Mouse (Mus musculus) layer of hippocampus, postnatal 14 days (tissue): Measurements from ENCODE around the gene Ube2z. TPM values are rescaled to one million over a fixed set of nuclear protein-coding genes. Genes with fewer than 3 reads are reported as not detected.
"Not testable (repeated sequence)": the region's sequence is repeated elsewhere in the genome, so short reads cannot be mapped to it uniquely, and the experiment has no call there.

Source experiments
- DNase-seq, 2 experiments: peaks; one replicate each; pipeline ENCODE4 v3.0.0; 2021 to 2022; ENCODE audit warnings: low spot score in 2 of 2, mixed read lengths in 1 of 2
- long read RNA-seq, 2 experiments: library from polyadenylated mRNA; stranded (forward); transcript quantifications; one replicate each; pipeline ENCODE4 v2.0.0; 2021
- total RNA-seq, 2 experiments: library from RNA; stranded (reverse); gene quantifications; 2 replicates each; pipeline ENCODE4 v1.2.3; 2021

Ube2z gene
- 10 to 100 TPM; 54.4 to 55.3 TPM for total RNA-seq
- long read RNA-seq, experiment 1, transcript Ube2z-201 (7 exons, 3,997 nt), result major isoform, 91 of 99 reads
- long read RNA-seq, experiment 1, partial matches to known transcripts, result 2 of 99 reads
- long read RNA-seq, experiment 1, other reads (novel, unspliced or antisense), result 6 of 99 reads
- long read RNA-seq, experiment 2, transcript Ube2z-201 (7 exons, 3,997 nt), result major isoform, 74 of 92 reads
- long read RNA-seq, experiment 2, partial matches to known transcripts, result 1 of 92 reads
- long read RNA-seq, experiment 2, other reads (novel, unspliced or antisense), result 17 of 92 reads

DNA sequence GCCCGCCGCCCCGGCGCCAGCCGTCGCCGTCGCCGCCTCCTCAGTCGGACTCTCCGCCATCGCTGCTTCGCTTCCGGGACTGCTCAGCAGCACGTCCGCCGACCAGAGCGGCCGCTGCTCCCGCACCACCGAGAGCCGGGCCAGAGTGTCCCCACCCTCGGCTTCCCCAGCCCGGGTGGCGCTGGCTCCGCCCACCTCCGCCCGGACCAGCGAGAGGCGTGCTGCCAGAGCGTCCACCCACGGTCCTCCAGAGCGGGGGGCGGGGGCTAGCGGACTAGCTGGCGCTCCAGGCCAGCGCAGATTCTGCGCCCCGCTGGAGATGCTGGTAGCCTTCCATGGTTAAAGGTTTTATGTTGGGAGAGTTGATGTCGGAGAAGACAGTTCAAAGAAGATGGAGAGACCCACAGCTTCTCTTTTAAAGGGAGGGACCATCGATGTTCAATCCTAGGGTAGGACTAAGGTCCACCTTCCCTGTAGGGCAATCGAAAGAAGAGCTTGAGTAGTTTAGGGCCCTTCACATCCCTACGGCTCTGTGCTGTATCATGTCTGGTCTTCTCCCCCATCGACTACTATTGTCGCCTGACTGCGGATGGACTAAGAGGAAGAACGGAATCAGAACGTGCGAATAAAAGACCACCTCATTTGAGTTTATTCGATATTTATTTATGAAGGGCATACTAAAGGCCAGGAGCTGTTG, at the start of gene Ube2z:
TSS of gene Ube2z (minus strand) at position 174 of the 697 bp plus-strand sequence.
- peak; percentile 97 for DNase-seq

DNA sequence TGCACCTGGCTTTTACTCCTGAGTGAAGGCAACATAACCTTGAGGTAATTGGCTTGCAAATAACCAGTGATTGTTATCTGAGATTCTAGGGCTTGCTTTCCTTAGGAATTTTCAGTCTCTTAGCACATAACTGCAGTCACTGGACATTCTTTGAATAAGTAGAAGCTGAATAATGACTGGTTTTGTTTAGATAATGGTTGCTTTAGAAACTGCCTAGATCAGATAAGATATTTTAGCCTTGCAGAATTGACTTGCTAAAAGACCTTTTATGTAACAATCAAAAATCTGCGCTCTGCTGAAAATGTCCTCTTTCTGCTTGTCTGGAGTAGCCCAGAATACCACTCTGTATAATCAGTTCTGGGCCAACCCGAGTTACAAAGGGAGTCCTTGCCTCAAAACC, 48.9 kb upstream of the Ube2z start:
- no peak for DNase-seq

GRCm38 (mm10) chr11:96111751-96112150, 46.6 kb upstream of the Ube2z start, which contains the start of gene Calcoco2:
Calcoco2 (minus strand) TSS chr11:96111964.
- no peak for DNase-seq

GRCm38 (mm10) chr11:96110950-96111349, 45.8 kb upstream of the Ube2z start:
- not testable (repeated sequence) for DNase-seq

- no peak for DNase-seq
These were observed 43.2 kb upstream of the Ube2z start for GRCm38 (mm10) chr11:96108376-96108775.

DNA sequence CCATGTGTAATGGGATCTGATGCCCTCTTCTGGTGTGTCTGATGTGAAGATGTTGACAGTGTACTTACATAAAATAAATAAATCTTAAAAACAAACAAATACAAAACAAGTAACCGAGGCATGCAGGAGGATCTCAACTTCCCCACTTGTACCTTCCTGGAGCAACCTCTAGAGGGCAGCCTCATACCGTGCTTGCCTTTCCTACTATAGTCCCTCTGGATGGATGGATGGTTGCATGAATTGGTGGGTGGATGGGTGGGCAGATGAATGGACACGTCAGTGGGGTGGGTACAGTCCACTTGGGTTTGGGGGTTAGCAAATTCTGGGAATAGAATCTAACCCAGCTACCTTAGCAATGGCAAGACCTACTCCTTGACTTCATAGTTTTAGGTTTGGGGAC, 28.2 kb upstream of the Ube2z start:
- DNase-seq, result no peak

- no peak for DNase-seq
These were observed 27.6 kb upstream of the Ube2z start for GRCm38 (mm10) chr11:96092674-96093291.

- no peak for DNase-seq
These were observed 25.9 kb upstream of the Ube2z start for GRCm38 (mm10) chr11:96091073-96091472.

- DNase-seq, result no peak
These were observed 22.8 kb upstream of the Ube2z start for GRCm38 (mm10) chr11:96087981-96088380.

- DNase-seq, result no peak
These were observed 17.5 kb upstream of the Ube2z start for GRCm38 (mm10) chr11:96082682-96083081.

DNA sequence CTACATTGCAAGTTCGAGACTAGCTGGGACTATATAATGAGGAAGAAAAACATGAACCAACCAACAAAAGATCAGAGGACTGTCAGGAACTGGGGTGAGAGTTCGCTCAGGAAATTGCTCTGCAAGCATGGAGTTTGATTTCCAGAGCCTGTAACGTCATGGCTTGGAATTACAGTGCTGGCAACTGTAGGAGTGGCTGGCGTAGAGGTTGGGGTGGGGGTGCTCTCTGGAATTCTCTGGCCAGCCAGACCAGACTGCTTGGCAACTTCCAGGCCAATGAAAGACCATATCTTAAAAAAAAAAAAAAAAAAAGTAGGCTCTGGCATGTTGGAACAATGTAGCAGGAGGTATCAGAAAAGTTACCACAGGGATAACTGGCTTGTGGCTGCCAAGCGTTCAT, 15.5 kb upstream of the Ube2z start:
- no peak for DNase-seq

GRCm38 (mm10) chr11:96076221-96077105, 11.3 kb upstream of the Ube2z start:
- DNase-seq, result no peak

DNA sequence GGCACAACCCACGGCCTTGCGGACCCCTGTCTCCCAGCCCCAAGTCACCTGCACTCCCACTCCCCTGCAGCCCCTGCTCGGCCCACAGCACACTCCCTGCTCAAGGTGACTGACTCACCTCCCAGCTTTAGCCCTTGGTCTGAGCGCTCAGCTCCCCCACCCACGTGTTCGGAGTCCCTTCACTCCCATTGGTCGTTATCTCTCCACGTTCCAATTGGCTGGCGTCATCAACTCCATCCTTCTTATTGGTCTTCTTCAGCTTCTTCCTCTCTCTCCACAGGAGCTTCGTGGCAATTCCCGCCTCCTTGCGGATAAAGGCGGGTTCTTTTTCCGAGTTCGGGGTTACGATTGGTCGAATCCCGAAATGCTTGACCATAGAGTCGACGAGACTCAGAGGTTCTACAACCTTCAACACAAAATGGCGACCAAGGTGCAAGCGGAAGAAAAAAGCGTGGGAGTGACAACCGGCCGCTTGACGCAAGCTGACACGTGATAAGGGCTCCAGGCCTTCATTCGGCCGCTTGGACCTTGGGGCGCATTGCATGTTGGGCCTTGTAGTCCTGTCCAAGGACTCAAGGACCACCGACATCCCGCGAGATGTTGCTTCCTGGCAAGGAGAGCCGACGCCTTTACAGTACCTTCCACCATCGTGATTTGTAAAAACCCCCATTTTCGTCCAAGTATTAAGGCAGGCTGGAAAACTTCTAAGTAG, 10.5 kb upstream of the Ube2z start, which contains the start of gene Atp5g1:
TSS of gene Atp5g1 (minus strand) at position 162 of the 712 bp plus-strand sequence.
- peak; percentile 98 to 100 for DNase-seq

GRCm38 (mm10) chr11:96075177-96075508, 10.0 kb upstream of the Ube2z start:
- peak in 1 of 2 experiments; percentile 22 for DNase-seq

DNA sequence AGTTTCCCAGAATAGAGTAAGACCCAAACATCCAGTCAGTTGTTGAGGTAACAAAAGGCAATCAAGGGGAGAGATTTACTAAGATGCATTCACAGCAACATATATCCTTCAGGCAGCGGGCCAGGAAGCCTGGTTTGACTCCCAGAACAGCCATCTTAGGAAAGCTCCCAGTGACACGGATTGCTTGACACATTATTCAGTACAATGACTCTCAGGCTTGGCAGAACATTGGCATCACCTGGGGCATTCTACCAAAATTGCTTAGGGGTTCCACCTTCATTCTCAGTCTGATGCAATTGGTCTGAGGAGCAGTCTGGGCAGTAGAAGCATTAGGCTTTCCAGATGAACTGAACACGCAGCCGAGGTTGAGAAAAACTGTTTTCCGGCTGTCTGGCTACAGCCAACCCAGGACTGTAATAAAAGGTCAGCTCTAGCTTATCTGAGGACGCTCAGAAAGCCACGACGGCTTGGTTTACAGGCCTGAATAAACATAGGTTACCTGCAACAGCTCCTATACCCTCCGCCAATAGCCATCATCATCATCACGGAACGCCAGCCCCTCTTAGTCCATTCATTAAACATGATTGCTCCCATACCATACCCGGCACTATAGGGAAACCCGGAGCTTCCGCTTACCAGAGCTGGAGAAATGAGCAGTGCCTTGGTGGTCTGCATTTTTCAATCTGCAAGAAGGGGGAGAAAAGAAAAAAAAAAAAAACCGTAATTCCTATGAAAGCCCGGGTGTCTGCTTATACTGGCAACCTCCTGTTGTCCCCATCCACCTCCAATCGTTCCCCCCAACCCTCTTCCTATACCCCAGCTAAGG, 9.4 kb upstream of the Ube2z start:
- no peak for DNase-seq

DNA sequence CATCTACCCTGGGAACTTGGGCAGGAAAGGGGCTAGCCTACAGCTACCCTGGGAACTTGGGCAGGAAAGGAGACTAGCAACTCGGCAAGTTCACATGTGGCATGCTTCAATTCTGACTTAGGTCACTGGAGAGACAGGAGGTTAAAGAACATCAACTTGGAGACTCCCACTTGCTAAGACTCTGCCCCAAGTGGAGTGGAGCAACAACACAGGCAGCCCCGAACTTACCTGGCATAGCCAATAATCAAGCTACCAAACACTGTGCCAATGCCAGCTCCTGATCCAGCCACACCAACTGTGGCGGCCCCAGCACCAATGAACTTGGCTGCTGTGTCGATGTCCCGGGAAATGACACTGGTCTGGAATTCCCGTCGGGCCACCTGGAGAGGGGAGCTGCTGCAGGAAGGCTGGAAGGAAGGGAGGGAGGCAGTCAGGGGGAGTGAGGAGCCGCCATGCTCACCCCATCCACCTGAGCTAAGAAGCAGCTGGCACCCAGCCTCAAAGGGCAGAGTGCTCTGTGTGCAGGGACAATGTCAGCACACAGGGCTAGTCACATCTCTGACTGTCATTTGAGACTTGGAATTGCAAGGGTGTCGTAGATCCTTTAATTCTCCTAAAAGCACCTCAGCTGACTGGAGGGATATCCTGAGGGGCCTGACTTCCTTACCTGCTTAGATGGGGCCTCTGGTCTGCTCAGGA, 8.3 kb upstream of the Ube2z start:
- no peak for DNase-seq

DNA sequence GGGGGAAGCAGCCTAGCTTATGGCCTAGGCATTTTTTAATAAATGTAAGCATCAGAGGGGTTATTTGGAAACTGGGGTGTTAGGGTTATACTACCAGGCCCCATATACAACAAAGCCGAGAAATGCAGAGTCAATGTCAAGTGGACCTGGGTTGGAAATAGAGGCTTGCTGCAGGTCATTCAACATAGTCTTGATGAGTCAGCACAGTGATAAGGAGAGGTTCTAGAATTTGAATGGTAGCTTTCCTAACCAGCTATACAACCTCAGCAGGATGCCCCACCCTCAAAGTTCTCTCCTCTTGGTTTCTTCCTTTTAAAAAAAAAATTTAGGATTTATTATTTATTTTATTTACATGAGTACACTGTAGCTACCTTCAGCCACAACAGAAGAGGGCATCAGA, 5.8 kb upstream of the Ube2z start:
- no peak for DNase-seq

- DNase-seq, result no peak
These were observed 5.2 kb upstream of the Ube2z start for GRCm38 (mm10) chr11:96070353-96070752.

DNA sequence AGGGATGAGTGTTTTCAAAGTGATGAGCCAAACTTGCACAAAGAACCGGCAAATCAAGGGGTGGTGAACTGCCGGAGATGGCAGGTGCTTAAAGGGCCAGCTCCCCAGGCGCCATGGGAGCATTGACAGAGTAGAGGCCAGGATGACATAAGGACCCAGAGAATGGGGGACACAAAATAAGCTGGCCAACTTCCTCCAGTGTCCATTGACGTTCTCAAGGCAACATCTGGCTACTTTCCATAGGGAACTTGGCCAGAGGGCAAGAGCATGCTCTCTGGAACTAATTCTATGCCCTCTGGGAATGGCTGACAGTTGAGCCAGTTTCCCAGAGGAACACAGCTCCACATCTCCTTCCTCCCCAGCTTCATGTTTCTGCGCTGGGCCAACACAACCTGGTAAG, 3.0 kb upstream of the Ube2z start:
- no peak for DNase-seq
